Mouse (Mus musculus) embryonic facial prominence, embryonic 11.5 days (tissue): ENCODE measurements around the gene Psenen. TPM values are rescaled to one million over a fixed set of nuclear protein-coding genes. Genes with fewer than 3 reads are reported as not detected.

Experiments
- ATAC-seq: fragments of 200-750 bp; cut with Nextera tagmentation; replicated peaks from 2 replicates; pipeline ENCODE4 v1.8.0; 2017; ENCODE audit warnings: low read depth; ENCODE audit not compliant: insufficient number of reproducible peaks, low FRiP score, low TSS enrichment
- DNase-seq: peaks from one replicate; pipeline ENCODE4 v3.0.0-alpha.2; 2015; ENCODE audit warnings: low spot score
- H3K27ac ChIP-seq: fragments of 300-500 bp; sonication (generic); replicated peaks from 2 replicates; pipeline ENCODE4 v1.5.1; 2014; ENCODE audit warnings: mild to moderate bottlenecking, low read depth, low read length, control low read depth
- H3K27me3 ChIP-seq: fragments of 300-500 bp; sonication (generic); 2 replicates; pipeline ENCODE4 v1.6.1; 2014; ENCODE audit warnings: mild to moderate bottlenecking, low read length, moderate library complexity, mixed read lengths; ENCODE audit not compliant: control insufficient read depth, insufficient read depth
- H3K36me3 ChIP-seq: fragments of 300-500 bp; sonication (generic); replicated peaks from 2 replicates; pipeline ENCODE4 v1.6.1; 2014; ENCODE audit warnings: low read depth, mild to moderate bottlenecking, low read length, moderate library complexity, mixed read lengths; ENCODE audit not compliant: control insufficient read depth, insufficient read depth
- H3K4me1 ChIP-seq: fragments of 300-500 bp; sonication (generic); 2 replicates; pipeline ENCODE4 v1.6.1; 2014; ENCODE audit warnings: low read length, mixed read lengths; ENCODE audit not compliant: control insufficient read depth, insufficient read depth
- H3K4me2 ChIP-seq: fragments of 300-500 bp; sonication (generic); 2 replicates; pipeline ENCODE4 v1.6.1; 2014; ENCODE audit warnings: low read depth, mild to moderate bottlenecking, control low read depth, low read length, moderate library complexity
- H3K4me3 ChIP-seq: fragments of 300-500 bp; sonication (generic); 2 replicates; pipeline ENCODE4 v1.5.1; 2014; ENCODE audit warnings: low read depth, low read length, control low read depth
- H3K9ac ChIP-seq: fragments of 300-500 bp; sonication (generic); replicated peaks from 2 replicates; pipeline ENCODE4 v1.6.1; 2014; ENCODE audit warnings: mild to moderate bottlenecking, control low read depth, low read length
- H3K9me3 ChIP-seq: fragments of 300-500 bp; sonication (generic); replicated peaks from 2 replicates; pipeline ENCODE4 v1.6.1; 2016; ENCODE audit warnings: mild to moderate bottlenecking, low read length, inconsistent platforms, mixed read lengths; ENCODE audit not compliant: control insufficient read depth
- WGBS: fragments of 180-500 bp; shearing (Covaris S2); extraction: QIAGEN DNeasy Blood & Tissue Kit; methylation state at CpG from one replicate; pipeline ENCODE4 v1.1.7; 2014; 5-methylcytosine and 5-hydroxymethylcytosine counted together
- polyA plus RNA-seq: library from polyadenylated mRNA; unstranded; fragments of >200 nt; fragmentation: Nextera tagmentation; extraction: Ambion mirVana; gene quantifications from 2 replicates; pipeline ENCODE4 v1.2.1, GENCODE M21; 2014

The Psenen gene
- polyA plus RNA-seq, 1 experiment from 2014 or later: 108 TPM

DNA sequence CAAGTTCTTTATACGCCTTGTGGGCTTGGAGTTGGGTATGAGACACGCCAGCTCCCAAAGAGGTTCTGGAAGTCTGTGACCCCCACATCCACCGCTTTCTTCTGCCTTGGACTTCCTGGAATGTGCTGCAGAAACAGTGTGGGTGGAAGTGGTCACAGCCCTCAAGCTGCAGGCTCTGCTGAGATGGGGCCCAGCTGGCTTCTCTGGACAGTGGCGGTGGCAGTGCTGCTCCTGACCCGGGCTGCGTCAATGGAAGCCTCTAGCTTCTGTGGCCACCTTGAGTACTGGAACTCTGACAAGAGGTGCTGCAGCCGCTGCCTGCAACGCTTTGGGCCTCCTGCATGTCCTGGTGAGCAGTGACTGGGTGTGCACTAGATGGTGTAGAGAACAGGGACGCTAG is 2.6 kb upstream of the Psenen start:
- no peak overlapping the region for H3K4me2 ChIP-seq
- WGBS: 84% methylated on average over 9 of the region's 9 CpGs
- ATAC-seq (no peak), DNase-seq (no peak)
- H3K27ac ChIP-seq: no peak overlapping the region
- no peaks in the 10 kb centered on the region for H3K9me3 ChIP-seq
- H3K4me1 ChIP-seq: no peaks in the 10 kb centered on the region
- no peak overlapping the region for H3K4me3 ChIP-seq
- H3K27me3 ChIP-seq: no peaks in the 10 kb centered on the region
- H3K36me3 ChIP-seq: peaks cover 8% of the 10 kb centered on the region
- no peak overlapping the region for H3K9ac ChIP-seq

DNA sequence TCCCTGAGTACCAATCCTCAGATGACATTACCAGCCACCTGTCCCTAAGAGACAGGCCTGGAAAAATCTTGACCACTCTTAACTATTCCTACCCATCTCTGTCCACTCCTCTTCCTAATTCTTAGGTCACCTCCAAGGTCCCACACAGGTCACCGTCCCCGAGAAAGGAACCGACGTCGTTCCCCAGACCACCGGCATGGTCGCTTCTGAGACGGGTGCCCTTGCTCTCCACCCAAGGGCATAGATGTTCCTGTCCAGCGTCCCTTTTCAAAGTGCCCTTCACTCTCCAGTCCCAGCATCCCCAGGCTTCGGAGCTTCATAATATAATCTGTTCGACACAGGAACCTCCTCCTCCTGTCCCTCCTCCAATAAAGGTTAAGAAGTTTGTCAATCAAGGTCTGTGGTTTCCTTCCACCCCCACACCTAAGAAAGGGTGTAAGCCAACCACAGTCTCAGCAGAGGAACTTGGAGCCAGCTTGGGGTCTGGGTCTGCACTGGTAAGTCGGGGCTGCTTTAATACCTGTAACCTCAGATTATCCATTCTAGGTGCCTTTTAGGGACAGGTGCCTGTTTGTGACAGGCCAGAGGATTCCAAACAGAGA is 1.6 kb upstream of the Psenen start, which contains the start of gene Igflr1:
Gene Igflr1, plus strand, starts transcription at position 458 of the 602 bp plus-strand sequence.
- no peaks in the 10 kb centered on the region for H3K4me1 ChIP-seq
- WGBS: 94% methylated on average over 12 of the region's 12 CpGs
- no peak within 1 kb of the TSS for H3K4me3 ChIP-seq
- no peaks in the 10 kb centered on the region for H3K27me3 ChIP-seq
- peaks cover 5% of the 10 kb centered on the region for H3K36me3 ChIP-seq
- no peak within 1 kb of the TSS for H3K4me2 ChIP-seq
- H3K9me3 ChIP-seq: no peaks in the 10 kb centered on the region
- DNase-seq (no peak), ATAC-seq (no peak)
- H3K27ac ChIP-seq: no peak within 1 kb of the TSS
- no peak within 1 kb of the TSS for H3K9ac ChIP-seq

- H3K4me3 ChIP-seq: peak overlapping the region; percentile 60
- ATAC-seq (no peak; the same call in 1 of the 2 replicates), DNase-seq (no peak)
- H3K4me1 ChIP-seq: no peaks in the 10 kb centered on the region
- peak overlapping the region; percentile 71 for H3K4me2 ChIP-seq
- no peaks in the 10 kb centered on the region for H3K27me3 ChIP-seq
- WGBS: 22% methylated on average over 6 of the region's 6 CpGs
- H3K9ac ChIP-seq: peak overlapping the region; percentile 71
- peak overlapping the region; percentile 80; the same call in 1 of the 2 replicates for H3K27ac ChIP-seq
- peaks cover 1% of the 10 kb centered on the region for H3K36me3 ChIP-seq
- H3K9me3 ChIP-seq: no peaks in the 10 kb centered on the region
These were observed 466 bp upstream of the Psenen start for GRCm38 (mm10) chr7:30563906-30564280.

GRCm38 (mm10) chr7:30562526-30563116 is 806 bp downstream of the Psenen start:
- H3K27ac ChIP-seq: no peak overlapping the region
- no peaks in the 10 kb centered on the region for H3K36me3 ChIP-seq
- DNase-seq (no peak), ATAC-seq (no peak)
- WGBS: 2% methylated on average over 27 of the region's 27 CpGs
- H3K9me3 ChIP-seq: no peaks in the 10 kb centered on the region
- H3K4me3 ChIP-seq: peak overlapping the region; percentile 60
- H3K4me1 ChIP-seq: no peaks in the 10 kb centered on the region
- H3K4me2 ChIP-seq: peak overlapping the region; percentile 53
- no peaks in the 10 kb centered on the region for H3K27me3 ChIP-seq
- peak overlapping the region; percentile 71 for H3K9ac ChIP-seq

DNA sequence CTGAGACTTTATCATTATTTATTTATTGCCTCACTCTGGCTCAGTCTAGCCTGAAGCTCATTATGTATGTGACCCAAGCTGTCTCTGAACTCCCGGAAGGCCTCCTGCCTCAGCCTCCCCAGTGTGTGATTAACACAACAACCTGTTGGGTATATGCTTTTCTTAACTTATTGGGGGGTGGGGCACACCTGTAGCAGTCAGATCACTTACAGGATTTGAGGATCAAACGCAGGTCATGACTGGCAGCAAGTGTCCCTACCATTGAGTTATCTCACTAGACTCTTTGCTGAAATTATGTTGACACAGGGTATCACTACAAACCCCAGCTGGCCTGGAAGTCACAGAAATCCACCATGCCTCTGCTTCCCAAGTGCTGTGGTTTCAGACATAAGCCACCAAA is 3.1 kb downstream of the Psenen start:
- H3K9ac ChIP-seq: no peak overlapping the region
- no peak overlapping the region for H3K4me2 ChIP-seq

DNA sequence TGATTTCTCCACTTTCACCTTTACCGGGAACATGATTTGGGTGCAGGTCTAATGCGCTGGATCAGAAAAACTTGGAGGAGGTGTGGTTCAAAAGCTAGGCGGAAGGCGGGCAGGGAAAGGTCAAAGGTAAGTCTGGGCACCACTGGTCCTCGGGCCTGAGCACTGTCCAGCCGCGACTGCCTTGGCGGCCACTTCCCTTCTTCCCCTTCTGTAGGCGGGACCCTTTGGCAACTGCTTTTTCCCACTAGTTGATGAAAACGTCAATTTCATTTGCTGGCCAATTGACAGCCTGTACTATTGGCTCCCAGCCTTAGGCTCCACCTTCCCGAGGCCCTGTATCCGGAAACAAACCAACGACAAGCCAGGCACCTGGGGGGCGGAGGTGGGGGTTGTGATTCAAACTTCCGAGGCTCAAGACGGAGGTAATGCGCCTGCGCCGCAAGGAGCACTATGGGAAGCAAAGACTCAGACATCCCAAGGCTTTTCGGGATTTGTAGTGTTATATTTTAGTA is 3.9 kb downstream of the Psenen start, which contains the start of gene Lin37:
Gene Lin37, minus strand, starts transcription at position 396 of the 512 bp plus-strand sequence.
- no peaks in the 10 kb centered on the region for H3K4me1 ChIP-seq
- peak within 1 kb of the TSS; percentile 88 for H3K4me2 ChIP-seq
- DNase-seq (peak; percentile 97), ATAC-seq (peak; percentile 85)
- H3K27ac ChIP-seq: no peak within 1 kb of the TSS
- WGBS: under 1% methylated on average over 20 of the region's 20 CpGs
- H3K36me3 ChIP-seq: peaks cover 10% of the 10 kb centered on the region
- no peaks in the 10 kb centered on the region for H3K9me3 ChIP-seq
- H3K4me3 ChIP-seq: peak within 1 kb of the TSS; percentile 62
- H3K27me3 ChIP-seq: no peaks in the 10 kb centered on the region
- peak within 1 kb of the TSS; percentile 74 for H3K9ac ChIP-seq

More for the DNA sequence above, 3.1 kb downstream of the Psenen start:
- peaks cover 10% of the 10 kb centered on the region for H3K36me3 ChIP-seq
- 75% methylated on average over 2 of the region's 2 CpGs for WGBS
- H3K4me1 ChIP-seq: no peaks in the 10 kb centered on the region
- no peaks in the 10 kb centered on the region for H3K27me3 ChIP-seq
- no peak for DNase-seq
- no peaks in the 10 kb centered on the region for H3K9me3 ChIP-seq
- H3K27ac ChIP-seq: no peak overlapping the region
- ATAC-seq: no peak
- H3K4me3 ChIP-seq: no peak overlapping the region

DNA sequence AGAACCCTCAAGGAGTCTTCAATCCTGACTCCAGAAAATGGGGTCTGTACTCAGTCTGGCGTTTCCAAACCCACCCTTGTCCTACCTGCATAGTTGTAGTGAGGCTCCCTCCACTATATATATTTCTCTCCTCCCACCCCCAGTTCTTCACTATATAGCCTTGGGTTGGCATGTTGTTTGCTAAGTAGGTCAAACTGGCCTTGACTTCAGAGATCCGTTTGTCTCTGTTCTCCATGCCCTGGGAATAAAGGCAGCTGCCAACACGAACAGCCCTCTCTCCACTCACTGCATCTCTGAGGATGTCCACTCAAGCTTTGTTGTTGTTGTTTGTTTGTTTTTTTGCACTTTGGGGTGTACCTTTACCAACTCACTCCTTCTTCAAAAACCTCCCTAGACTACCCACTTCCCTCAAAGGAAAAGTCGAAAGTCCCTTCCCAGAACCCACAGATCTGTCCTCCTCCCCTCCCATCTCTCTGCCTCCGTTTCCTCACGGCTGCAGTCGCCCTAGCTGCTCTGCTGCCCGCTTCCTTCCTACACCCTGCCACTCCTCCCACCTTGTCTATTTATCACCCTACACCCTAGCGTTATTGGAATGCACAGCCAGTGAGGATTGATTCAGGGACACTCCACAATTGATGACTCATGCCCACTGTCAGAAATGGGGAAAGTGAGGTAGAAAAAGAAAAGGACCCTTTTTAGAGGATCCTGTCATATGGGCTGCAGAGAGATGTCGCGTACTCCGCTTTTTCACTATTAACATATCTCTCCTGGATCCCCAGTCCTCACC is 4.6 kb downstream of the Psenen start:
- Histone ChIP-seq H3K36me3 (peaks cover 10% of the 10 kb centered on the region), H3K27ac (no peak overlapping the region), H3K9me3 (no peaks in the 10 kb centered on the region), H3K4me2 (peak overlapping the region; percentile 88), H3K4me1 (no peaks in the 10 kb centered on the region), H3K9ac (peak overlapping the region; percentile 74), H3K4me3 (peak overlapping the region; percentile 62), H3K27me3 (no peaks in the 10 kb centered on the region)
- WGBS: 15% methylated on average over 12 of the region's 12 CpGs
- DNase-seq (no peak), ATAC-seq (no peak)
